Mouse (Mus musculus): Measurements from ENCODE around the gene Sugp2.

- TF ChIP-seq POLR2A (IDR thresholded peaks at IDR 0.05; ENCODE audit: borderline replicate concordance, extremely low read depth, insufficient read depth, insufficient read length, poor library complexity, severe bottlenecking) (no peak), CTCF (IDR thresholded peaks at IDR 0.05; ENCODE audit: borderline replicate concordance, extremely low read depth, insufficient read depth, insufficient read length) (no peak)
These were observed 66.9 kb downstream of the Sugp2 start for GRCm38 (mm10) chr8:70300881-70301280.

All from brain, embryonic 14.5 days (tissue).